Mouse (Mus musculus): Measurements from ENCODE around the gene Ptpn13. TPM values are rescaled to one million over a fixed set of nuclear protein-coding genes. Genes with fewer than 3 reads are reported as not detected.

The Ptpn13 gene
- polyA plus RNA-seq, 1 experiment from 2014 or later: 10.8 TPM

- 88% methylated on average over 7 of the region's 7 CpGs for WGBS
- H3K4me1 ChIP-seq: no peaks in the 10 kb centered on the region
These were observed 189.4 kb downstream of the Ptpn13 start for GRCm38 (mm10) chr5:103614356-103614755.

GRCm38 (mm10) chr5:103617191-103617590 is 192.2 kb downstream of the Ptpn13 start:
- Histone ChIP-seq H3K4me2 (replicated peaks) (no peak overlapping the region), H3K9ac (no peak overlapping the region), H3K36me3 (no peaks in the 10 kb centered on the region), H3K27ac (no peak overlapping the region), H3K27me3 (no peaks in the 10 kb centered on the region), H3K4me3 (no peak overlapping the region), H3K9me3 (no peaks in the 10 kb centered on the region), H3K4me1 (peaks cover 7% of the 10 kb centered on the region)
- no peak for ATAC-seq (ENCODE audit: low FRiP score, low read depth)
- 70% methylated on average over 9 of the region's 9 CpGs for WGBS

More at GRCm38 (mm10) chr5:103614356-103614755, 189.4 kb downstream of the Ptpn13 start:
- no peaks in the 10 kb centered on the region for H3K9me3 ChIP-seq
- no peak overlapping the region for H3K9ac ChIP-seq
- no peak overlapping the region for H3K27ac ChIP-seq
- ATAC-seq (ENCODE audit: low FRiP score, low read depth): no peak
- no peak overlapping the region for H3K4me3 ChIP-seq
- no peak overlapping the region for H3K4me2 ChIP-seq (replicated peaks)
- H3K36me3 ChIP-seq: no peaks in the 10 kb centered on the region
- H3K27me3 ChIP-seq: no peaks in the 10 kb centered on the region

GRCm38 (mm10) chr5:103620301-103620973 is 195.4 kb downstream of the Ptpn13 start:
- Histone ChIP-seq H3K27ac (peak overlapping the region; percentile 39; the same call in 1 of the 2 replicates), H3K9me3 (no peaks in the 10 kb centered on the region), H3K4me3 (no peak overlapping the region), H3K9ac (no peak overlapping the region), H3K36me3 (no peaks in the 10 kb centered on the region), H3K4me1 (peaks cover 7% of the 10 kb centered on the region), H3K4me2 (replicated peaks) (no peak overlapping the region), H3K27me3 (no peaks in the 10 kb centered on the region)
- no peak for ATAC-seq (ENCODE audit: low FRiP score, low read depth)
- 65% methylated on average over 12 of the region's 12 CpGs for WGBS

GRCm38 (mm10) chr5:103622321-103622720 is 197.3 kb downstream of the Ptpn13 start:
- peaks cover 7% of the 10 kb centered on the region for H3K4me1 ChIP-seq
- H3K9me3 ChIP-seq: no peaks in the 10 kb centered on the region
- H3K36me3 ChIP-seq: no peaks in the 10 kb centered on the region
- H3K27ac ChIP-seq: no peak overlapping the region
- no peak overlapping the region for H3K4me3 ChIP-seq
- no peak for ATAC-seq (ENCODE audit: low FRiP score, low read depth)
- 93% methylated on average over 5 of the region's 5 CpGs for WGBS
- H3K4me2 ChIP-seq (replicated peaks): no peak overlapping the region
- H3K9ac ChIP-seq: no peak overlapping the region
- no peaks in the 10 kb centered on the region for H3K27me3 ChIP-seq

GRCm38 (mm10) chr5:103624831-103625230 is 199.8 kb downstream of the Ptpn13 start:
- H3K9ac ChIP-seq: no peak overlapping the region
- 95% methylated on average over 5 of the region's 5 CpGs for WGBS

GRCm38 (mm10) chr5:103628499-103628898 is 203.5 kb downstream of the Ptpn13 start:
- H3K4me2 ChIP-seq (replicated peaks): no peak overlapping the region
- no peaks in the 10 kb centered on the region; the same call in 1 of the 2 replicates for H3K27me3 ChIP-seq
- no peak for ATAC-seq (ENCODE audit: low FRiP score, low read depth)
- H3K4me1 ChIP-seq: peaks cover 17% of the 10 kb centered on the region
- no peaks in the 10 kb centered on the region for H3K9me3 ChIP-seq
- H3K4me3 ChIP-seq: no peak overlapping the region
- WGBS: 78% methylated on average over 6 of the region's 6 CpGs
- no peak overlapping the region for H3K27ac ChIP-seq
- H3K9ac ChIP-seq: no peak overlapping the region
- no peaks in the 10 kb centered on the region for H3K36me3 ChIP-seq

More at GRCm38 (mm10) chr5:103624831-103625230, 199.8 kb downstream of the Ptpn13 start:
- Histone ChIP-seq H3K27ac (no peak overlapping the region), H3K4me1 (peaks cover 19% of the 10 kb centered on the region), H3K9me3 (no peaks in the 10 kb centered on the region), H3K4me3 (no peak overlapping the region), H3K27me3 (no peaks in the 10 kb centered on the region; the same call in 1 of the 2 replicates), H3K36me3 (no peaks in the 10 kb centered on the region), H3K4me2 (replicated peaks) (no peak overlapping the region)
- no peak for ATAC-seq (ENCODE audit: low FRiP score, low read depth)

GRCm38 (mm10) chr5:103629111-103629764 is 204.2 kb downstream of the Ptpn13 start, which contains the start of gene Slc10a6:
Gene Slc10a6, minus strand, starts transcription at chr5:103629403.
- 46% methylated on average over 17 of the region's 17 CpGs for WGBS

GRCm38 (mm10) chr5:103629854-103630580 is 205.0 kb downstream of the Ptpn13 start:
- ATAC-seq (ENCODE audit: low FRiP score, low read depth): no peak
- Histone ChIP-seq H3K9me3 (no peaks in the 10 kb centered on the region), H3K9ac (no peak overlapping the region), H3K4me1 (peaks cover 17% of the 10 kb centered on the region), H3K4me2 (replicated peaks) (no peak overlapping the region), H3K27me3 (no peaks in the 10 kb centered on the region; the same call in 1 of the 2 replicates), H3K27ac (no peak overlapping the region), H3K4me3 (no peak overlapping the region), H3K36me3 (no peaks in the 10 kb centered on the region)
- WGBS: 67% methylated on average over 9 of the region's 9 CpGs

More at GRCm38 (mm10) chr5:103629111-103629764, 204.2 kb downstream of the Ptpn13 start, which contains the start of gene Slc10a6:
- Histone ChIP-seq H3K27me3 (no peaks in the 10 kb centered on the region; the same call in 1 of the 2 replicates), H3K4me3 (no peak within 1 kb of the TSS), H3K27ac (no peak within 1 kb of the TSS), H3K9ac (no peak within 1 kb of the TSS), H3K4me1 (peaks cover 17% of the 10 kb centered on the region), H3K9me3 (no peaks in the 10 kb centered on the region), H3K36me3 (no peaks in the 10 kb centered on the region), H3K4me2 (replicated peaks) (peak within 1 kb of the TSS; percentile 26; the same call in 1 of the 2 replicates)
- ATAC-seq (ENCODE audit: low FRiP score, low read depth): peak; percentile 61; the same call in 1 of the 2 replicates

GRCm38 (mm10) chr5:103637162-103637561 is 212.2 kb downstream of the Ptpn13 start:
- no peak for ATAC-seq (ENCODE audit: low FRiP score, low read depth)
- WGBS: 81% methylated on average over 2 of the region's 2 CpGs
- no peaks in the 10 kb centered on the region for H3K9me3 ChIP-seq
- H3K36me3 ChIP-seq: no peaks in the 10 kb centered on the region
- H3K4me1 ChIP-seq: no peaks in the 10 kb centered on the region
- no peak overlapping the region for H3K4me2 ChIP-seq (replicated peaks)
- H3K4me3 ChIP-seq: no peak overlapping the region
- no peak overlapping the region for H3K27ac ChIP-seq
- H3K27me3 ChIP-seq: no peaks in the 10 kb centered on the region
- H3K9ac ChIP-seq: no peak overlapping the region

- Histone ChIP-seq H3K4me2 (replicated peaks) (no peak overlapping the region), H3K9ac (no peak overlapping the region), H3K4me3 (no peak overlapping the region), H3K27me3 (no peaks in the 10 kb centered on the region), H3K36me3 (no peaks in the 10 kb centered on the region), H3K4me1 (no peaks in the 10 kb centered on the region), H3K27ac (no peak overlapping the region), H3K9me3 (no peaks in the 10 kb centered on the region)
- ATAC-seq (ENCODE audit: low FRiP score, low read depth): no peak
- 95% methylated on average over 1 of the region's 1 CpGs for WGBS
These were observed 219.2 kb downstream of the Ptpn13 start for GRCm38 (mm10) chr5:103644167-103644566.

GRCm38 (mm10) chr5:103647320-103647719 is 222.3 kb downstream of the Ptpn13 start:
- Histone ChIP-seq H3K4me3 (no peak overlapping the region), H3K9ac (no peak overlapping the region), H3K4me2 (replicated peaks) (no peak overlapping the region), H3K27ac (no peak overlapping the region), H3K36me3 (no peaks in the 10 kb centered on the region), H3K4me1 (no peaks in the 10 kb centered on the region), H3K27me3 (no peaks in the 10 kb centered on the region), H3K9me3 (0 out of 2 replicates have a peak, but pooled peaks cover 2% of the 10 kb centered on the region)
- 83% methylated on average over 3 of the region's 3 CpGs for WGBS
- ATAC-seq (ENCODE audit: low FRiP score, low read depth): no peak

All from limb, embryonic 13.5 days (tissue).